Mouse (Mus musculus) midbrain, embryonic 10.5 days (tissue): Measurements from ENCODE around the gene 1600014C10Rik. TPM values are rescaled to one million over a fixed set of nuclear protein-coding genes. Genes with fewer than 3 reads are reported as not detected.

Source experiments
- DNase-seq: peaks from one replicate; pipeline ENCODE4 v3.0.0-alpha.2; 2017; ENCODE audit warnings: low spot score
- H3K27ac ChIP-seq: fragments of 300-500 bp; sonication (generic); replicated peaks from 2 replicates; pipeline ENCODE4 v1.5.1; 2016; ENCODE audit warnings: mild to moderate bottlenecking
- H3K27me3 ChIP-seq: fragments of 300-500 bp; sonication (generic); 2 replicates; pipeline ENCODE4 v1.6.1; 2016; ENCODE audit warnings: low read depth, mild to moderate bottlenecking; ENCODE audit not compliant: poor library complexity, severe bottlenecking
- H3K36me3 ChIP-seq: fragments of 300-500 bp; sonication (generic); 2 replicates; pipeline ENCODE4 v1.6.1; 2016; ENCODE audit warnings: mild to moderate bottlenecking, moderate library complexity
- H3K4me1 ChIP-seq: fragments of 300-500 bp; sonication (generic); 2 replicates; pipeline ENCODE4 v1.6.1; 2016
- H3K4me3 ChIP-seq: fragments of 300-500 bp; sonication (generic); 2 replicates; pipeline ENCODE4 v1.5.1; 2016; ENCODE audit warnings: mild to moderate bottlenecking, moderate library complexity
- H3K9me3 ChIP-seq: fragments of 300-500 bp; sonication (generic); replicated peaks from 2 replicates; pipeline ENCODE4 v1.6.1; 2016; ENCODE audit warnings: mild to moderate bottlenecking
- WGBS: fragments of 180-500 bp; shearing (Covaris S2); methylation state at CpG from one replicate; pipeline ENCODE4 v1.1.7; 2016; 5-methylcytosine and 5-hydroxymethylcytosine counted together
- polyA plus RNA-seq: library from polyadenylated mRNA; unstranded; fragments of >200 nt; fragmentation: Nextera tagmentation; extraction: Ambion mirVana; gene quantifications from 2 replicates; pipeline ENCODE4 v1.2.1, GENCODE M21; 2016

Gene 1600014C10Rik
- polyA plus RNA-seq, 1 experiment from 2014 or later = 14.3 TPM

DNA sequence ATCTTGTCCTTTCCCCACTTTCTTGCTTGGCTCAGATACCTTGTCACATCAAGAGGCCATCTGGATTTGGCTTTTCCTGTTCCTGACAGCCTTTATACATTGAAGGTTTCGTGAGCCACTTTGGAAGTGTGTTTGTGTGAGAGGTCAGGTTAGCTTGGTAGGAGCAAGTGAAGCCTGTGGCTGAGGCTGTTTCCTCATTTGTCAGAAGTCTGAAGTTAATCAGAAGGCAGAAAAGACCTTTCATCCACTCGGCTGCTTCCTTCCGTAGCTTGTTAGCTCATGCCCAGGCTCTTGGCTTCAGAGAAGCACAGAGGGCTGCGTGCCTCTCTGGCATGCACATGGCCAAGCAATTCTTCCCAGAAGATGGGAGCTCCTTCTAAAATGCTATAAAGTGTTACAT is 4.8 kb downstream of the 1600014C10Rik start:
- H3K27ac ChIP-seq = no peak overlapping the region
- WGBS = 86% methylated on average over 4 of the region's 4 CpGs
- DNase-seq = no peak
- H3K4me3 ChIP-seq = no peak overlapping the region
- peaks cover 20% of the 10 kb centered on the region for H3K4me1 ChIP-seq
- H3K27me3 ChIP-seq = no peaks in the 10 kb centered on the region
- no peaks in the 10 kb centered on the region for H3K9me3 ChIP-seq
- H3K36me3 ChIP-seq = peaks cover 14% of the 10 kb centered on the region; the same call in 1 of the 2 replicates

DNA sequence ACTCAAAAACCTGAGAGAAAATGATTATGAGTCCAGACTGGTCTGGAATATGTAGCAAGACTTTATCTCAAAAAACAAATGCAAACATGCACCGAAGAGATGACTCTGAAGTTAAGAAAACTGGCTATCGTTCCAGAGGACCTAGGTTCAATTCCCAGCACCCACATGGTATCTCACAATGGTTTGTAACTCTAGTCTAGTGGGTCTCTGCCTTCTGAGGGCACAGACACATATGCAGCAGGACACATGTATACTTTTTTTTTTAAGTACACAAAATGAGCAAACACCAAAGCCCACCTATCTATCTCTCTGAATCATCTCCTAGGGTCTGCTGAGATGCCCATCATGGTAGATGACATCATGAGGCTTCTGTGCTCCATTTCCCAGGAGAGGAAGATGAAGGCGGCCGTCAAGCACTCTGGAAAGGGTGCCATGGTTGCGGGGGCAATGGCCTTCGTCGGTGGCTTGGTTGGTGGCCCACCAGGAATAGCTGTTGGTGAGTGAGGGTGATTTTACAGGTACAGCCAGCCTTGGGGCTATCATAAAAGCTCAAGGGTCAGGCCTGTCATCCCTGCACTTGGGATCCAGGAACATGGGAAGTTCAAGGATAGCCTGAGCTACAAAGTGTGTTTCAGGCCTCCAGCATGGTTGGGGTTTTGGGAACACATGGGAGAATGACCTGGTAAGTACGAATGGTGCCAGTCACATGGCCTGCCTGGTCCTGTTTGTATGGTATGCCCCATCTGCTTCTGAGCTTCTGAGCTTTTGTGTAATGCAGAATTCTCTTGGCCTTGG is 5.5 kb downstream of the 1600014C10Rik start:
- WGBS = 90% methylated on average over 8 of the region's 8 CpGs
- Histone ChIP-seq H3K36me3 (peaks cover 14% of the 10 kb centered on the region; the same call in 1 of the 2 replicates), H3K4me3 (no peak overlapping the region), H3K4me1 (peaks cover 13% of the 10 kb centered on the region), H3K27ac (no peak overlapping the region), H3K9me3 (no peaks in the 10 kb centered on the region), H3K27me3 (no peaks in the 10 kb centered on the region)
- no peak for DNase-seq

- no peak for DNase-seq
- H3K27me3 ChIP-seq = no peaks in the 10 kb centered on the region
- H3K27ac ChIP-seq = no peak overlapping the region
- no peak overlapping the region for H3K4me3 ChIP-seq
- 83% methylated on average over 15 of the region's 15 CpGs for WGBS
- peaks cover 14% of the 10 kb centered on the region; the same call in 1 of the 2 replicates for H3K36me3 ChIP-seq
- H3K9me3 ChIP-seq = no peaks in the 10 kb centered on the region
- peaks cover 6% of the 10 kb centered on the region for H3K4me1 ChIP-seq
Measured at GRCm38 (mm10) chr7:38189136-38189982, 6.3 kb downstream of the 1600014C10Rik start.

DNA sequence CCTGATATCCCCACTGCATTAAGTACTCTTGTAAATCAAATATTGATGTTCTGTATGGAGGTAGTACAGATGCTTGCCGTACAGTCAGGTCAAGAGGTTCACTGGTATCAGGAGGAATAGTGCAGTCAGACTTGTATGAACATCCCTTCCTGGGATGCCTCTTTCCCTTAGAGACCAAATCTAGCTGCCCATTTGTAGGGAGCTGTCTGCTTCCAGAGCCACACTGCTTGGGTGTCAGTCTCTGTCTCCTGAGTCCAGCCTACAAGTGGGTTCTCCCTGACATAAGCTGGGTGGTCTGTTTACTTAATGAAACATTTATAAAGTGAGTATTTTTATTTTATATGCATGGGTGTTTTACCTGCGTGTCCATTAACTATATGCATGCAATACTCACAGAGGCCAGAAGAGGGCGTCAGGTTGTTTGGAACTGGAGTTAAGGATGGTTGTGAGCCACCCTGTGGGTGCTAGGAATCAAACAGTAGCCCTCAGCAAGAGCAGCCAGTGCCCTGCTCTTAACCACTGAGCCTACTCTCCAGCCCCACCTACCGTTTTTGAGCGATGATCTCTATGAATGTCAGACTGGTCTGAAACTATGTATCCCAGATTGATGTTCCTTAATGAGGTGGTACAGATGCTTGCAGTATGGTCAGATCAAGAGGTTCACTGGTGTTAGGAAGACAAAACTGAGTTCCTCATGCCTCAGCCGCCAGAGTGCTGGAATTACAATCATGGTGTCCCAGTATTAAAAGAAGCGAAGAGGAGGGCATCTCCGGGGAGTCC is 7.2 kb downstream of the 1600014C10Rik start:
- Histone ChIP-seq H3K27me3 (no peaks in the 10 kb centered on the region), H3K4me3 (no peak overlapping the region), H3K27ac (no peak overlapping the region), H3K4me1 (no peaks in the 10 kb centered on the region), H3K9me3 (no peaks in the 10 kb centered on the region), H3K36me3 (peaks cover 14% of the 10 kb centered on the region; the same call in 1 of the 2 replicates)
- no peak for DNase-seq
- 92% methylated on average over 8 of the region's 8 CpGs for WGBS

DNA sequence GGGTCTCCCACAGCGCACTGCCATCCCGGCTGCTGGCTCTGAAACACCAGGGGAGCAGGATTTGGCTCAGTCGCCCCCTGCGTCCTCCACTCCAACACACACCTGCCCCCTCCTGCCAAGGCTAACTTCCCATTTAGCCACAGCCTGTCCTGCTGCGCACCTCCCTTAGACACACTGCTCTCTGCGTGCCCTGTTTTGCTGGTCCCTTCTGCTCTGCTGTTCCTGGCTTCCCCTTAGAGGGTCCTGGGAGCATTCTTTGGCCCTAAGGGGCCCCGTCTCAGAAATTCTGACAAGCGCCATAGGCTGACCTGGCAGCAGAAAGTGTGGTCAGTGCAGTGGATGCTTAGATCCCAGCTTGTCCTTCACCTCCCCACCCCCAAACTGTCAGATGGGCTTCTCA is 8.1 kb downstream of the 1600014C10Rik start:
- Histone ChIP-seq H3K27ac (no peak overlapping the region), H3K27me3 (no peaks in the 10 kb centered on the region), H3K4me1 (no peaks in the 10 kb centered on the region), H3K36me3 (peaks cover 14% of the 10 kb centered on the region; the same call in 1 of the 2 replicates), H3K9me3 (no peaks in the 10 kb centered on the region), H3K4me3 (no peak overlapping the region)
- DNase-seq = no peak
- 57% methylated on average over 8 of the region's 8 CpGs for WGBS

DNA sequence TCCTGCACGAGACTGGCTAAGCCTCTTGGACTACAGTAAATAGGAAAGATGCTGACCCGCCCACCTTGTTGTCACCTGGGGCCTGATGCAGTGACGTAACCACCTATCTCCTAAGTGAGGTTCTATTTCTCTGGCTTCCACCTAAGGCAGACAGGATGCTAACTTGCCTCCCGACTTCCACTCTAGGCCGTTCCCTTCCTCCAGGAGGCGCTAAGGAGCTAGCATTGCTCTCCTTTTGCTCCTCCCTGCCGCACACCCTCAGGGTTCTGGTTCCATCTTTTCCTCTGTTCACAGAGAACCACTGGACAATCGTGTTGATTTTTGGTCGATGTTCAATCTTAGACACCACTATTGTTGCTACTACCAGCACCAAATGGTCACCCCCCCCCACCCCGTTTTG is 8.6 kb downstream of the 1600014C10Rik start:
- Histone ChIP-seq H3K4me1 (no peaks in the 10 kb centered on the region), H3K27me3 (no peaks in the 10 kb centered on the region), H3K27ac (no peak overlapping the region), H3K36me3 (peaks cover 14% of the 10 kb centered on the region; the same call in 1 of the 2 replicates), H3K9me3 (no peaks in the 10 kb centered on the region), H3K4me3 (no peak overlapping the region)
- peak; percentile 24 for DNase-seq
- WGBS = 42% methylated on average over 10 of the region's 10 CpGs

- H3K9me3 ChIP-seq = no peaks in the 10 kb centered on the region
- no peak overlapping the region for H3K27ac ChIP-seq
- DNase-seq = no peak
- WGBS = 69% methylated on average over 8 of the region's 8 CpGs
- H3K36me3 ChIP-seq = no peaks in the 10 kb centered on the region
- no peaks in the 10 kb centered on the region for H3K27me3 ChIP-seq
- H3K4me3 ChIP-seq = peak overlapping the region; percentile 50
- H3K4me1 ChIP-seq = peaks cover 7% of the 10 kb centered on the region
Measured at GRCm38 (mm10) chr7:38199907-38200605, 17.0 kb downstream of the 1600014C10Rik start.

DNA sequence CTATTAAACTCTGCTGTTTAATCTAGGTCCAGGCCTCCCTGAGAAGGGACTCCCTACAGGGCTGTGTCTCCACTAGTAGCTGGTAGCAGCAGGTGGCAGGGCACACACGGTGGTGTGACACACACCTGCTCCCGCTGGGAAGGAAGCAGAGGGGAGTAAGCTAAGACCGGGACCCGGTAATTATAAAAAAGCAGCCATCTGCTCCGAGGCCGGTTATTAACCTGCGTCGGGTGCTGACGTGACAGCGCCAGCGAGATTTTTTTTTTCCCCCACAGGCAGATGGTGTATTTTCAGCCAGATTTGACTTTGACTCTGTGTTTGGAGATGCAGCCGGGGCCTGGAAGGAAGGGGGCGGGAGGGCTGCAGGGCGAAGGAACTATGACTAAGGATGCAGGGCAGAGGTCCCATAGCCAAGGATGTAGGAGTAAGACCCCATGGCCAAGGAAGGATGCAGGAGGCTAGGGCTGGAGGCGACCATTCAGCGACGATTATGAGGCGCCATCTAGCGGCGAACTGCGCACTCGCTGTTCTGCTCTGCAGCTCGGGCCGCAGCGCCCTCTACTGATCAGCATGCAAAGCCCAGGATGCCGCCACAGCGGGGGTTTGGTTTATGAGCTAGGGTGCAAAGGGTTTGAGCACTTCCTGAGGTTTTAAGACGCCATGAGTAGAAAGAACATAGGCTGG is 17.7 kb downstream of the 1600014C10Rik start:
- H3K4me3 ChIP-seq = peak overlapping the region; percentile 50

DNA sequence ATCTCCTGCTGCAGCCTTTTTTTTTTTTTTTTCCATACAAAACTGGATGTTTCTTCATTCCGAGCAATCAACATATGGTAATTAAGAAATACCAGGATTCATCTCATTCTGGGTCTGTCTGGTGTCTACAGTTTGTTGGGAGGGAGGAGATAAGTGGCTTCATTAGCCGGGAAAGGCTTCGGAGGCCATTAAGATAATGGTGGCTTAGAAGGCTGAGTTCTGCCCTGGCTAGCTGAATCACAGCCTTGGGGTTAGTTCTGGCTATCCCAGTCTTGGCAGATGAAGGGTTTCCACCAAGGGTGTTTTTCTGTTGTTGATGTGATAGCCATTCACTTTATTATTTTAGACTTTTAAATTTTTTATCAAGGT is 18.3 kb downstream of the 1600014C10Rik start:
- peaks cover 7% of the 10 kb centered on the region for H3K4me1 ChIP-seq
- no peaks in the 10 kb centered on the region for H3K27me3 ChIP-seq
- 48% methylated on average over 3 of the region's 3 CpGs for WGBS
- no peak overlapping the region for H3K4me3 ChIP-seq
- H3K9me3 ChIP-seq = no peaks in the 10 kb centered on the region
- no peaks in the 10 kb centered on the region for H3K36me3 ChIP-seq
- no peak for DNase-seq
- no peak overlapping the region for H3K27ac ChIP-seq

More for the DNA sequence above, 17.7 kb downstream of the 1600014C10Rik start:
- Histone ChIP-seq H3K4me1 (peaks cover 7% of the 10 kb centered on the region), H3K27ac (no peak overlapping the region), H3K9me3 (no peaks in the 10 kb centered on the region), H3K36me3 (no peaks in the 10 kb centered on the region), H3K27me3 (no peaks in the 10 kb centered on the region)
- peak; percentile 89 for DNase-seq
- WGBS = 8% methylated on average over 28 of the region's 28 CpGs

DNA sequence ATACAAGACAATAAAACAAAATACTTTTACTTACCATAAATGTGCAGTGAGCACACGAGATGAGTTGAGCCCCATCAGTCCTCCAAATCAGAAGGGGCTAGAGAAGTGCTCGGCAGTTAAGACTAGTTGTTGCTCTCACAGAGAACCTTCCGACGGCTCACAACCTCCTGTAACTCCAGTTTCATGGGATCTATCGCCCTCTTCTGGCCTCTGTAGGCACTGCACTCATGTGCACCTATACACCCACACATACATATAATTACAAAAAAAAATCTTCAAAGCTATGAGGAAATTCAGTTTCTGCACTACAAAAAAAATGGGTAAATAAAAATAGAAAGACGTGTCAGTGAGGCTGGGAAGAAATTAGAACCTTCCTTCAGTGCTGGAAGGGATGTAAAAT is 21.3 kb downstream of the 1600014C10Rik start:
- Histone ChIP-seq H3K36me3 (no peaks in the 10 kb centered on the region), H3K9me3 (no peaks in the 10 kb centered on the region), H3K27me3 (no peaks in the 10 kb centered on the region), H3K27ac (no peak overlapping the region), H3K4me1 (peaks cover 7% of the 10 kb centered on the region), H3K4me3 (no peak overlapping the region)
- no peak for DNase-seq
- 87% methylated on average over 6 of the region's 6 CpGs for WGBS

DNA sequence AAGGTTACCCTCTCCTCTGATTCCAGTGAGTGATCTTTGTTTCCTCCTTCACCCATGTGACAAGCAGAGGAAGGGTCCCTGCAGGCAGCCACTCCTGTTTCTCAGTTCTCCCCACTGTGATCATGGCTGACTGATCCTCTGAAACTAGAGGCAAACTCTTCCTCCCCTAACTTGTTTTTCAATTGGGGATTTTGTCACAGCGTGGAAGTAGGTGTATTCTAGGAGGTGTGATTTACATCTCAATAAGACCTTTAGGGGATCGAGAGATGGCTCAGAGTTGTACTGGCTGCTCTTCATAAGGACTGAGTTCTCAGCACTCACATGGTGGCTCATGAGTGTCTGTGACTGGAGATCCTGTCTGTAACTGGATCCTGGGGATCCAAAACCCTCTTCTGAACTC is 22.8 kb downstream of the 1600014C10Rik start:
- WGBS = 44% methylated on average over 2 of the region's 2 CpGs
- no peaks in the 10 kb centered on the region for H3K9me3 ChIP-seq
- H3K36me3 ChIP-seq = no peaks in the 10 kb centered on the region

More for the DNA sequence above, 22.8 kb downstream of the 1600014C10Rik start:
- Histone ChIP-seq H3K27ac (no peak overlapping the region), H3K4me1 (peaks cover 2% of the 10 kb centered on the region), H3K27me3 (no peaks in the 10 kb centered on the region), H3K4me3 (no peak overlapping the region)
- no peak for DNase-seq
